Comparison of ENCODE assay signal across 6 mouse cellular contexts in genomic region chr6:76130201-76130600, GRCm38 (mm10).
DNase-seq lines count a peak whose midpoint lies in the region; ATAC-seq and TF ChIP-seq lines count a peak whose summit lies in the region.
"Not testable (repeated sequence)": the region's sequence is repeated elsewhere in the genome, so short reads cannot be mapped to it uniquely, and the experiment has no call there.

No protein-coding gene starts in this region.

- TF ChIP-seq CTCF in hindbrain, postnatal 0 days (IDR thresholded peaks at IDR 0.05; ENCODE audit: low read depth): peak; percentile 36
- peak; percentile 65 for TF ChIP-seq CTCF in layer of hippocampus, adult 2 months (conservative IDR thresholded peaks at IDR 0.05)

- not testable (repeated sequence) for H3K36me3 ChIP-seq in ES-E14 (ENCODE audit: control insufficient read depth, insufficient read depth, low read length, poor library complexity, severe bottlenecking); embryonic facial prominence, embryonic 10.5 days (replicated peaks); hindbrain, postnatal 0 days (ENCODE audit: insufficient read depth, low read length)

- not testable (repeated sequence) for H3K4me3 ChIP-seq in ES-E14 (ENCODE audit: insufficient read depth in 1 of 2, low read depth in 1 of 2, low read length in 2 of 2, poor library complexity in 1 of 2, severe bottlenecking in 1 of 2); embryonic facial prominence, embryonic 10.5 days; hindbrain, postnatal 0 days (ENCODE audit: low read length); layer of hippocampus, adult 2 months

- not testable (repeated sequence) for DNase-seq in ES-E14 (ENCODE audit: low read depth, low spot score); hindbrain, postnatal 0 days (ENCODE audit: low spot score); layer of hippocampus, adult 2 months (ENCODE audit: low spot score in 2 of 2)
- DNase-seq in ZHBTc4 (ENCODE audit: low read depth, low spot score): peak; percentile 17
- peak; percentile 8 for DNase-seq in embryonic facial prominence, embryonic 10.5 days (ENCODE audit: low spot score)
- DNase-seq in mesoderm, embryonic 11.5 days (ENCODE audit: low read depth, low spot score): peak; percentile 3

- not testable (repeated sequence) for ATAC-seq in hindbrain, postnatal 0 days

- H3K9me3 ChIP-seq in ES-E14 (ENCODE audit: control insufficient read depth, insufficient read depth, low read depth, low read length); embryonic facial prominence, embryonic 10.5 days; hindbrain, postnatal 0 days (ENCODE audit: low read length): not testable (repeated sequence)

- not testable (repeated sequence) for H3K27ac ChIP-seq in ES-E14 (ENCODE audit: insufficient read depth, low read depth, low read length, poor library complexity, severe bottlenecking); embryonic facial prominence, embryonic 10.5 days (replicated peaks); hindbrain, postnatal 0 days; layer of hippocampus, adult 2 months

- not testable (repeated sequence) for H3K4me1 ChIP-seq in ES-E14 (ENCODE audit: control insufficient read depth in 2 of 2, insufficient read depth in 2 of 2, low read length in 2 of 2, poor library complexity in 1 of 2); embryonic facial prominence, embryonic 10.5 days; hindbrain, postnatal 0 days (ENCODE audit: insufficient read depth, low read length)

- in situ Hi-C loops in ES-E14 (cut with MboI; ENCODE audit: low sequenced_read_pairs in 2 of 2, unreplicated experiment in 2 of 2): not testable (repeated sequence)

- WGBS in embryonic facial prominence, embryonic 10.5 days: 86% methylated on average over 4 of the region's 4 CpGs
- WGBS in hindbrain, postnatal 0 days: 86% methylated on average over 3 of the region's 4 CpGs

- H3K27me3 ChIP-seq in embryonic facial prominence, embryonic 10.5 days (replicated peaks; ENCODE audit: low read depth, poor library complexity, severe bottlenecking); hindbrain, postnatal 0 days (ENCODE audit: insufficient read depth, low read length): not testable (repeated sequence)

- H3K4me2 ChIP-seq in hindbrain, postnatal 0 days (ENCODE audit: low read depth, low read length): not testable (repeated sequence)

- not testable (repeated sequence) for H3K9ac ChIP-seq in ES-E14 (ENCODE audit: insufficient read depth, low read depth, low read length, poor library complexity, severe bottlenecking); hindbrain, postnatal 0 days (replicated peaks; ENCODE audit: low read length)

TF ChIP-seq in ES-E14, 5 proteins besides CTCF, POLR2A, EP300 and RAD21:
- TF ChIP-seq ZNF384 (IDR thresholded peaks at IDR 0.05; ENCODE audit: low read depth, low read length): peak; percentile 69
